In genomic region chr3:52061472-52062388, GRCm38 (mm10) we compare ENCODE assay signal across 10 mouse cellular contexts. TPM values are rescaled to one million over a fixed set of nuclear protein-coding genes. Genes with fewer than 3 reads are reported as not detected.
DNase-seq lines count a peak whose midpoint lies in the region; ATAC-seq and TF ChIP-seq lines count a peak whose summit lies in the region.
"Had no signal": no experiment of that assay in that cellular context is flagged by ENCODE, and none has a peak within 500 bp of the region (broad histone marks: within the 10 kb centered on the region; RNA-seq: fewer than 3 reads in every experiment).

No protein-coding gene starts in this region.

- H3K9ac ChIP-seq in lung, embryonic 16.5 days (ENCODE audit: low read length), result no peak overlapping the region
- H3K9ac ChIP-seq in hindbrain, embryonic 14.5 days, result peak overlapping the region; percentile 7; the same call in 1 of the 2 replicates
- H3K9ac ChIP-seq in neural tube, embryonic 14.5 days (replicated peaks; ENCODE audit: low read depth, low read length), result no peak overlapping the region
- no peak overlapping the region for H3K9ac ChIP-seq in heart, adult 2 months (ENCODE audit: low read depth, low read length)
- H3K9ac ChIP-seq: limb, embryonic 15.5 days had no signal

- no peak overlapping the region for H3K27ac ChIP-seq in lung, embryonic 16.5 days (ENCODE audit: low read length)
- H3K27ac ChIP-seq in embryonic facial prominence, embryonic 10.5 days (replicated peaks), result peak overlapping the region; percentile 72
- H3K27ac ChIP-seq in hindbrain, embryonic 14.5 days, result peak overlapping the region; percentile 61
- H3K27ac ChIP-seq in neural tube, embryonic 14.5 days (ENCODE audit: low read depth, low read length), result no peak overlapping the region
- H3K27ac ChIP-seq in heart, adult 2 months, result no peak overlapping the region
- no peak overlapping the region for H3K27ac ChIP-seq in heart, embryonic 10.5 days
- H3K27ac ChIP-seq: limb, embryonic 15.5 days had no signal

- no peak for TF ChIP-seq EP300 in heart, adult 2 months (IDR thresholded peaks at IDR 0.05; ENCODE audit: insufficient read depth, low read depth, low read length)

- H3K36me3 ChIP-seq in lung, embryonic 16.5 days (ENCODE audit: control insufficient read depth, insufficient read depth, low read length), result no peaks in the 10 kb centered on the region
- H3K36me3 ChIP-seq in embryonic facial prominence, embryonic 10.5 days (replicated peaks), result no peaks in the 10 kb centered on the region
- H3K36me3 ChIP-seq in hindbrain, embryonic 14.5 days (replicated peaks; ENCODE audit: control insufficient read depth, insufficient read depth), result no peaks in the 10 kb centered on the region
- H3K36me3 ChIP-seq in neural tube, embryonic 14.5 days (ENCODE audit: control insufficient read depth, insufficient read depth, low read length), result no peaks in the 10 kb centered on the region
- H3K36me3 ChIP-seq in heart, adult 2 months (ENCODE audit: control insufficient read depth, insufficient read depth, low read length), result no peaks in the 10 kb centered on the region
- H3K36me3 ChIP-seq in heart, embryonic 10.5 days, result no peaks in the 10 kb centered on the region
- H3K36me3 ChIP-seq: limb, embryonic 15.5 days had no signal

- WGBS in lung, embryonic 16.5 days, result 40% methylated on average over 8 of the region's 8 CpGs
- WGBS in embryonic facial prominence, embryonic 10.5 days, result 49% methylated on average over 8 of the region's 8 CpGs
- WGBS in hindbrain, embryonic 14.5 days, result 36% methylated on average over 8 of the region's 8 CpGs
- WGBS in neural tube, embryonic 14.5 days, result 48% methylated on average over 8 of the region's 8 CpGs
- 66% methylated on average over 8 of the region's 8 CpGs for WGBS in heart, adult 2 months
- 57% methylated on average over 8 of the region's 8 CpGs for WGBS in heart, embryonic 10.5 days

- TF ChIP-seq POLR2A in heart, adult 2 months (IDR thresholded peaks at IDR 0.05; ENCODE audit: insufficient read depth, low read depth, low read length), result no peak

- intact Hi-C loops in heart, adult 2 months (cut with DNase I), result no loop called here

- H3K9me3 ChIP-seq in lung, embryonic 16.5 days (ENCODE audit: control insufficient read depth, low read length), result no peaks in the 10 kb centered on the region
- no peaks in the 10 kb centered on the region for H3K9me3 ChIP-seq in embryonic facial prominence, embryonic 10.5 days
- H3K9me3 ChIP-seq in hindbrain, embryonic 14.5 days (ENCODE audit: control insufficient read depth, low read length), result no peaks in the 10 kb centered on the region
- no peaks in the 10 kb centered on the region for H3K9me3 ChIP-seq in neural tube, embryonic 14.5 days (ENCODE audit: control insufficient read depth, low read length)
- H3K9me3 ChIP-seq in heart, embryonic 10.5 days, result no peaks in the 10 kb centered on the region
- H3K9me3 ChIP-seq: limb, embryonic 15.5 days had no signal

- no peaks in the 10 kb centered on the region for H3K27me3 ChIP-seq in lung, embryonic 16.5 days (ENCODE audit: control insufficient read depth, insufficient read depth, low read depth, low read length)
- H3K27me3 ChIP-seq in embryonic facial prominence, embryonic 10.5 days (replicated peaks; ENCODE audit: low read depth, poor library complexity, severe bottlenecking), result no peaks in the 10 kb centered on the region
- no peaks in the 10 kb centered on the region for H3K27me3 ChIP-seq in hindbrain, embryonic 14.5 days (ENCODE audit: control insufficient read depth, insufficient read depth, low read length)
- no peaks in the 10 kb centered on the region for H3K27me3 ChIP-seq in neural tube, embryonic 14.5 days (ENCODE audit: control insufficient read depth, insufficient read depth, low read length)
- H3K27me3 ChIP-seq in heart, adult 2 months (ENCODE audit: control insufficient read depth, insufficient read depth, low read length), result no peaks in the 10 kb centered on the region
- H3K27me3 ChIP-seq in heart, embryonic 10.5 days (ENCODE audit: insufficient read depth, poor library complexity, severe bottlenecking), result no peaks in the 10 kb centered on the region
- H3K27me3 ChIP-seq: limb, embryonic 15.5 days had no signal

- H3K4me3 ChIP-seq in lung, embryonic 16.5 days (ENCODE audit: low read length), result no peak overlapping the region
- H3K4me3 ChIP-seq in embryonic facial prominence, embryonic 10.5 days, result no peak overlapping the region
- no peak overlapping the region for H3K4me3 ChIP-seq in hindbrain, embryonic 14.5 days (replicated peaks; ENCODE audit: low read length)
- no peak overlapping the region for H3K4me3 ChIP-seq in neural tube, embryonic 14.5 days (ENCODE audit: low read depth, low read length)
- H3K4me3 ChIP-seq in heart, adult 2 months, result no peak overlapping the region
- no peak overlapping the region for H3K4me3 ChIP-seq in heart, embryonic 10.5 days
- H3K4me3 ChIP-seq: limb, embryonic 15.5 days had no signal

- no peaks in the 10 kb centered on the region; the same call in 1 of the 2 replicates for H3K4me1 ChIP-seq in lung, embryonic 16.5 days (replicated peaks; ENCODE audit: control insufficient read depth, insufficient read depth, low read length)
- H3K4me1 ChIP-seq in embryonic facial prominence, embryonic 10.5 days, result peaks cover 71% of the 10 kb centered on the region
- peaks cover 16% of the 10 kb centered on the region for H3K4me1 ChIP-seq in hindbrain, embryonic 14.5 days (replicated peaks; ENCODE audit: control insufficient read depth, insufficient read depth, low read length)
- H3K4me1 ChIP-seq in neural tube, embryonic 14.5 days (ENCODE audit: control insufficient read depth, insufficient read depth, low read length), result peaks cover 16% of the 10 kb centered on the region; the same call in 1 of the 2 replicates
- H3K4me1 ChIP-seq in heart, adult 2 months (ENCODE audit: control insufficient read depth, insufficient read depth, low read length), result peaks cover 4% of the 10 kb centered on the region
- H3K4me1 ChIP-seq in heart, embryonic 10.5 days, result peaks cover 27% of the 10 kb centered on the region

- no peaks in the 10 kb centered on the region for H3K79me2 ChIP-seq in heart, adult 2 months (replicated peaks; ENCODE audit: control insufficient read depth, insufficient read depth, low read length)

- no peak for DNase-seq in lung, postnatal 10 days
- peak; percentile 73 for DNase-seq in embryonic facial prominence, embryonic 10.5 days (ENCODE audit: low spot score)
- DNase-seq in hindbrain, embryonic 14.5 days (ENCODE audit: low spot score), result peak; percentile 61
- no peak for DNase-seq in heart, adult 11 months
- no peak for DNase-seq in heart, adult 2 months
- no peak for DNase-seq in heart, embryonic 10.5 days (ENCODE audit: low spot score)
- DNase-seq: heart, postnatal 4 days had no signal

- H3K4me2 ChIP-seq in lung, embryonic 16.5 days (ENCODE audit: low read depth, low read length), result no peak overlapping the region
- no peak overlapping the region; the same call in 1 of the 2 replicates for H3K4me2 ChIP-seq in hindbrain, embryonic 14.5 days (replicated peaks)
- no peak overlapping the region for H3K4me2 ChIP-seq in neural tube, embryonic 14.5 days (ENCODE audit: low read depth, low read length)
- H3K4me2 ChIP-seq: limb, embryonic 15.5 days had no signal

- no peak for TF ChIP-seq CTCF in heart, adult 2 months (IDR thresholded peaks at IDR 0.05)

- peak; percentile 57; the same call in 1 of the 2 replicates for ATAC-seq in lung, embryonic 16.5 days (ENCODE audit: low read depth)
- peak; percentile 72 for ATAC-seq in hindbrain, embryonic 14.5 days (ENCODE audit: low FRiP score)
- peak; percentile 65 for ATAC-seq in neural tube, embryonic 14.5 days (ENCODE audit: low read depth)

RNA-seq across cellular contexts. Expression of gene Maml3, which starts 43.1 kb away (rescaled TPM):
- 8.5 and 9.6 TPM in 2 replicates for polyA plus RNA-seq in lung, embryonic 16.5 days (2015; fragmentation: Nextera tagmentation; extraction: Ambion mirVana)
- polyA plus RNA-seq in embryonic facial prominence, embryonic 10.5 days (2016; fragmentation: Nextera tagmentation; extraction: Ambion mirVana), result 5.5 and 6.0 TPM in 2 replicates
- 6.6 and 8.0 TPM in 2 replicates for polyA plus RNA-seq in hindbrain, embryonic 14.5 days (2014; fragmentation: Nextera tagmentation; extraction: Ambion mirVana)
- 8.2 and 9.6 TPM in 2 replicates for polyA plus RNA-seq in neural tube, embryonic 14.5 days (2014; fragmentation: Nextera tagmentation; extraction: Ambion mirVana)
- total RNA-seq in heart, adult 2 months (2021), result 1 to 10 TPM; 2.7 to 2.8 TPM
- 1.9 and 2.0 TPM in 2 replicates for polyA plus RNA-seq in heart, adult 2 months (2012; rRNA removed)
- 2.3 and 3.6 TPM in 2 replicates for polyA plus RNA-seq in heart, embryonic 10.5 days (2016; fragmentation: Nextera tagmentation; extraction: Ambion mirVana)

Comparison
In these comparisons a context has a peak if more than half of its experiments do, and no peak if none do; other contexts are left out.
1. H3K27ac ChIP-seq: peak in embryonic facial prominence, embryonic 10.5 days (single experiment) and hindbrain, embryonic 14.5 days (single experiment); none in lung, embryonic 16.5 days (single experiment), neural tube, embryonic 14.5 days (single experiment), heart, adult 2 months (single experiment) and heart, embryonic 10.5 days (single experiment).
2. DNase-seq: peak in embryonic facial prominence, embryonic 10.5 days (single experiment) and hindbrain, embryonic 14.5 days (single experiment); none in lung, postnatal 10 days (single experiment), heart, adult 11 months (single experiment), heart, adult 2 months (0 of 2) and heart, embryonic 10.5 days (single experiment).
3. Peak in every context shown above with its lines, with median percentiles within 50 percentile points of each other: ATAC-seq.